Mouse (Mus musculus) kidney, adult 2 months (tissue): ENCODE results near the gene Ptpre.

Experiments
- CTCF ChIP-seq: fragments of 200-500 bp; conservative IDR thresholded peaks from 2 replicates; pipeline ENCODE4 v1.5.1; 2011; ENCODE audit warnings: low read depth, mild to moderate bottlenecking, control low read depth, low read length, moderate library complexity, mixed read lengths; ENCODE audit not compliant: insufficient read depth, insufficient read length
- POLR2A ChIP-seq: fragments of 200-500 bp; IDR thresholded peaks from one replicate; pipeline ENCODE4 v1.6.1; 2011; ENCODE audit warnings: low read depth, low read length, control low read depth

DNA sequence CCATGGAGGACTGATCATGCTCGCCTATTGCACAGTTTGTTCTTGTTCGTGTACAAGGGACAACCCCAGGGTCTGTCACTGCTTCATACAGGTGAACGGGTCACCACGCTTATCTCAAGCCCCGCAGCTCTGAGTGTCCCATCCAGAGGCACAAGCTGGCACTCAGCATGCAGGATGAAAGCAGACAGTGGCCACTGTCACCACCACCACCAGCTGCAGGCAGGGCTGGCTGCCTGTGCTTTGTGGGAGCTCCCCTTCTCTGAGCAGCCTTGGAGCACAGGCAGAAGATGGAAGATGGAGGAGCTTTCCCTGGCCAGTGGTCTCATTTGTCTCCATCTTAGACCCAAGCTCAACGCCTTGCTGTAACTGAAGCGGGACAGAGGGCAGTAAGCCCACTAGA lies 147.7 kb downstream of the Ptpre start:
- TF ChIP-seq POLR2A (no peak), CTCF (no peak)
